Mouse (Mus musculus) midbrain, embryonic 13.5 days (tissue): ENCODE measurements at regions not wholly inside any gene's neighbourhood (a gene's known extent, or its start where the extent isn't known, plus 50 kb on each side); places are given as distances from the start of the nearest gene placed in this dataset.

Experiments used
- ATAC-seq: fragments of 200-750 bp; cut with Nextera tagmentation; 2 replicates; pipeline ENCODE4 v1.8.0; 2017; ENCODE audit warnings: mild to moderate bottlenecking, moderate TSS enrichment, moderate library complexity
- H3K27ac ChIP-seq: fragments of 300-500 bp; sonication (generic); 2 replicates; pipeline ENCODE4 v1.5.1; 2015; ENCODE audit warnings: inconsistent platforms, mild to moderate bottlenecking, moderate library complexity
- H3K27me3 ChIP-seq: fragments of 300-500 bp; sonication (generic); 2 replicates; pipeline ENCODE4 v1.6.1; 2015; ENCODE audit warnings: mild to moderate bottlenecking, inconsistent platforms
- H3K36me3 ChIP-seq: fragments of 300-500 bp; sonication (generic); 2 replicates; pipeline ENCODE4 v1.6.1; 2015; ENCODE audit warnings: mild to moderate bottlenecking, inconsistent platforms
- H3K4me1 ChIP-seq: fragments of 300-500 bp; sonication (generic); replicated peaks from 2 replicates; pipeline ENCODE4 v1.6.1; 2015; ENCODE audit warnings: inconsistent platforms
- H3K4me2 ChIP-seq: fragments of 300-500 bp; sonication (generic); replicated peaks from 2 replicates; pipeline ENCODE4 v1.6.1; 2015; ENCODE audit warnings: moderate library complexity, mild to moderate bottlenecking, inconsistent platforms
- H3K4me3 ChIP-seq: fragments of 300-500 bp; sonication (generic); replicated peaks from 2 replicates; pipeline ENCODE4 v1.5.1; 2015; ENCODE audit warnings: mild to moderate bottlenecking, inconsistent platforms
- H3K9ac ChIP-seq: fragments of 300-500 bp; sonication (generic); replicated peaks from 2 replicates; pipeline ENCODE4 v1.6.1; 2015; ENCODE audit warnings: mild to moderate bottlenecking, inconsistent platforms
- H3K9me3 ChIP-seq: fragments of 300-500 bp; sonication (generic); 2 replicates; pipeline ENCODE4 v1.6.1; 2016; ENCODE audit warnings: mild to moderate bottlenecking, inconsistent platforms
- WGBS: fragments of 180-500 bp; shearing (Covaris S2); methylation state at CpG from one replicate; pipeline ENCODE4 v1.1.7; 2015; 5-methylcytosine and 5-hydroxymethylcytosine counted together

- Histone ChIP-seq H3K4me2 (no peak overlapping the region), H3K4me3 (no peak overlapping the region), H3K27ac (no peak overlapping the region), H3K9ac (no peak overlapping the region), H3K4me1 (no peaks in the 10 kb centered on the region), H3K9me3 (no peaks in the 10 kb centered on the region), H3K36me3 (no peaks in the 10 kb centered on the region), H3K27me3 (no peaks in the 10 kb centered on the region)
- 51% methylated on average over 3 of the region's 3 CpGs for WGBS
- no peak for ATAC-seq
Observed at GRCm38 (mm10) chr1:69286374-69286773, 178.5 kb upstream of the Erbb4 start.

- H3K36me3 ChIP-seq: no peaks in the 10 kb centered on the region
- H3K9ac ChIP-seq: no peak overlapping the region
- no peak overlapping the region for H3K4me2 ChIP-seq
- no peak overlapping the region for H3K27ac ChIP-seq
- 88% methylated on average over 4 of the region's 4 CpGs for WGBS
- no peaks in the 10 kb centered on the region for H3K9me3 ChIP-seq
- no peaks in the 10 kb centered on the region for H3K27me3 ChIP-seq
- no peaks in the 10 kb centered on the region for H3K4me1 ChIP-seq
- no peak for ATAC-seq
- no peak overlapping the region for H3K4me3 ChIP-seq
Observed at GRCm38 (mm10) chr1:69277428-69277827, 169.6 kb upstream of the Erbb4 start.

- Histone ChIP-seq H3K4me2 (no peak overlapping the region), H3K9ac (no peak overlapping the region), H3K4me1 (no peaks in the 10 kb centered on the region), H3K27ac (no peak overlapping the region), H3K27me3 (no peaks in the 10 kb centered on the region), H3K36me3 (no peaks in the 10 kb centered on the region), H3K9me3 (no peaks in the 10 kb centered on the region), H3K4me3 (no peak overlapping the region)
- no peak for ATAC-seq
- 71% methylated on average over 5 of the region's 5 CpGs for WGBS
Observed at GRCm38 (mm10) chr1:69247691-69248090, 139.8 kb upstream of the Erbb4 start.

- Histone ChIP-seq H3K4me2 (peak overlapping the region; percentile 63), H3K4me3 (peak overlapping the region; percentile 41), H3K36me3 (no peaks in the 10 kb centered on the region), H3K9ac (peak overlapping the region; percentile 61), H3K4me1 (0 out of 2 replicates have a peak, but pooled peaks cover 5% of the 10 kb centered on the region), H3K9me3 (no peaks in the 10 kb centered on the region), H3K27ac (no peak overlapping the region), H3K27me3 (no peaks in the 10 kb centered on the region)
- peak; percentile 79 for ATAC-seq
- 77% methylated on average over 3 of the region's 3 CpGs for WGBS
Observed at GRCm38 (mm10) chr1:69242289-69242909, 134.5 kb upstream of the Erbb4 start.

- peak; percentile 93 for ATAC-seq
- no peaks in the 10 kb centered on the region for H3K9me3 ChIP-seq
- H3K4me3 ChIP-seq: peak overlapping the region; percentile 41
- H3K36me3 ChIP-seq: no peaks in the 10 kb centered on the region
- H3K27me3 ChIP-seq: no peaks in the 10 kb centered on the region
- 7% methylated on average over 11 of the region's 11 CpGs for WGBS
- H3K4me2 ChIP-seq: peak overlapping the region; percentile 63
- peak overlapping the region; percentile 61 for H3K9ac ChIP-seq
- H3K4me1 ChIP-seq: 0 out of 2 replicates have a peak, but pooled peaks cover 5% of the 10 kb centered on the region
- H3K27ac ChIP-seq: no peak overlapping the region
Observed at GRCm38 (mm10) chr1:69241502-69242214, 133.8 kb upstream of the Erbb4 start.

- no peaks in the 10 kb centered on the region for H3K4me1 ChIP-seq
- no peak for ATAC-seq
- no peak overlapping the region for H3K4me2 ChIP-seq
- H3K36me3 ChIP-seq: no peaks in the 10 kb centered on the region
- H3K9me3 ChIP-seq: 0 out of 2 replicates have a peak, but pooled peaks cover 9% of the 10 kb centered on the region
- H3K9ac ChIP-seq: no peak overlapping the region
- H3K27me3 ChIP-seq: no peaks in the 10 kb centered on the region
- no peak overlapping the region for H3K27ac ChIP-seq
- H3K4me3 ChIP-seq: no peak overlapping the region
Observed at GRCm38 (mm10) chr1:69227864-69228263, 120.0 kb upstream of the Erbb4 start.

- Histone ChIP-seq H3K4me3 (no peak overlapping the region), H3K4me2 (no peak overlapping the region), H3K9me3 (no peaks in the 10 kb centered on the region), H3K9ac (no peak overlapping the region), H3K36me3 (no peaks in the 10 kb centered on the region), H3K4me1 (no peaks in the 10 kb centered on the region), H3K27ac (no peak overlapping the region), H3K27me3 (no peaks in the 10 kb centered on the region)
- no peak for ATAC-seq
- 98% methylated on average over 1 of the region's 1 CpGs for WGBS
Observed at GRCm38 (mm10) chr1:69212896-69213500, 105.1 kb upstream of the Erbb4 start.

GRCm38 (mm10) chr1:69202745-69203144 is 94.9 kb upstream of the Erbb4 start:
- WGBS: 52% methylated on average over 2 of the region's 2 CpGs
- Histone ChIP-seq H3K36me3 (no peaks in the 10 kb centered on the region), H3K4me3 (no peak overlapping the region), H3K4me1 (no peaks in the 10 kb centered on the region), H3K27ac (no peak overlapping the region), H3K4me2 (no peak overlapping the region), H3K9me3 (no peaks in the 10 kb centered on the region), H3K27me3 (no peaks in the 10 kb centered on the region), H3K9ac (no peak overlapping the region)
- no peak for ATAC-seq

GRCm38 (mm10) chr1:69165202-69165601 is 57.3 kb upstream of the Erbb4 start:
- 55% methylated on average over 5 of the region's 5 CpGs for WGBS
- no peak overlapping the region for H3K4me2 ChIP-seq
- H3K9ac ChIP-seq: no peak overlapping the region
- no peaks in the 10 kb centered on the region for H3K36me3 ChIP-seq
- no peak overlapping the region for H3K27ac ChIP-seq
- H3K4me1 ChIP-seq: no peaks in the 10 kb centered on the region
- H3K4me3 ChIP-seq: no peak overlapping the region
- no peaks in the 10 kb centered on the region for H3K9me3 ChIP-seq
- ATAC-seq: no peak
- no peaks in the 10 kb centered on the region for H3K27me3 ChIP-seq
